Mouse (Mus musculus) neutrophil, adult 65 days (primary cell): Measurements from ENCODE around the gene Coa7. TPM values are rescaled to one million over a fixed set of nuclear protein-coding genes. Genes with fewer than 3 reads are reported as not detected.

ENCODE experiments used
- total RNA-seq: library from RNA; stranded (reverse); gene quantifications from 2 replicates; pipeline ENCODE4 v1.2.4, GENCODE M21; 2023

The Coa7 gene
- total RNA-seq = 5.1 and 6.0 TPM in 2 replicates

GRCm38 (mm10) chr4:108327730-108328484 lies at the start of gene Coa7:
Gene Coa7, plus strand, starts transcription at chr4:108328140.

GRCm38 (mm10) chr4:108300670-108301373 lies 27.1 kb upstream of the Coa7 start, which contains the start of gene Zyg11b:
Gene Zyg11b, minus strand, starts transcription at chr4:108301096.

GRCm38 (mm10) chr4:108383183-108383714 lies 55.3 kb downstream of the Coa7 start, which contains the start of gene Shisal2a:
Gene Shisal2a, minus strand, starts transcription at chr4:108383349.

Other genes with a start within 250 kb of the Coa7 start
- 0.70 TPM in 1 of 2 replicates, not detected in the other for gene Podn, start 231.7 kb upstream of the Coa7 start, total RNA-seq
- 158 and 189 TPM in 2 replicates for gene Scp2, start 183.1 kb upstream of the Coa7 start, total RNA-seq
- gene Echdc2, start 162.7 kb upstream of the Coa7 start, total RNA-seq = not detected in 2 replicates
- not detected in 2 replicates for gene Zyg11a, start 110.1 kb upstream of the Coa7 start, total RNA-seq
- 32.0 and 39.3 TPM in 2 replicates for gene Zyg11b, start 27.0 kb upstream of the Coa7 start, total RNA-seq
- not detected in 2 replicates for gene Shisal2a, start 55.2 kb downstream of the Coa7 start, total RNA-seq
- gene Gpx7, start 78.8 kb downstream of the Coa7 start, total RNA-seq = 0.32 TPM in 1 of 2 replicates, not detected in the other
- 47.5 and 54.0 TPM in 2 replicates for gene Tut4, start 131.3 kb downstream of the Coa7 start, total RNA-seq